Mouse (Mus musculus): Measurements from ENCODE around the gene Gm8229. TPM values are rescaled to one million over a fixed set of nuclear protein-coding genes. Genes with fewer than 3 reads are reported as not detected.
"Not testable (repeated sequence)": the region's sequence is repeated elsewhere in the genome, so short reads cannot be mapped to it uniquely, and the experiment has no call there.

Gene Gm8229
- polyA plus RNA-seq (2015; fragmentation: Nextera tagmentation; extraction: Ambion mirVana): not detected in 2 replicates

GRCm38 (mm10) chr14:44365057-44365456 lies at the start of gene Gm8229:
Gm8229 (plus strand) TSS chr14:44365357.
- H3K4me3 ChIP-seq; ATAC-seq; H3K4me1 ChIP-seq; H3K4me2 ChIP-seq; H3K27me3 ChIP-seq; H3K36me3 ChIP-seq (ENCODE audit: poor library complexity, severe bottlenecking); H3K27ac ChIP-seq; H3K9me3 ChIP-seq (replicated peaks); H3K9ac ChIP-seq: not testable (repeated sequence)
- 93% methylated on average over 4 of the region's 4 CpGs for WGBS

GRCm38 (mm10) chr14:44338484-44338883 lies 26.7 kb upstream of the Gm8229 start, which contains the start of gene Gm5930:
Gm5930 (minus strand) TSS chr14:44338584.
- not testable (repeated sequence) for H3K36me3 ChIP-seq (ENCODE audit: poor library complexity, severe bottlenecking); H3K9me3 ChIP-seq (replicated peaks); ATAC-seq; H3K4me2 ChIP-seq; H3K9ac ChIP-seq; H3K4me3 ChIP-seq; H3K27ac ChIP-seq; H3K4me1 ChIP-seq; H3K27me3 ChIP-seq
- no CpG with 5 or more reads among the region's 2 CpGs for WGBS

GRCm38 (mm10) chr14:44361416-44361815 lies 3.7 kb upstream of the Gm8229 start:
- 27% methylated on average over 2 of the region's 2 CpGs for WGBS
- not testable (repeated sequence) for H3K27ac ChIP-seq; H3K36me3 ChIP-seq (ENCODE audit: poor library complexity, severe bottlenecking); H3K4me2 ChIP-seq; H3K27me3 ChIP-seq; H3K9ac ChIP-seq; H3K4me1 ChIP-seq; ATAC-seq; H3K9me3 ChIP-seq (replicated peaks); H3K4me3 ChIP-seq

GRCm38 (mm10) chr14:44362301-44362700 lies 2.9 kb upstream of the Gm8229 start:
- H3K27me3 ChIP-seq; H3K4me2 ChIP-seq; H3K4me1 ChIP-seq; H3K27ac ChIP-seq; H3K9me3 ChIP-seq (replicated peaks); H3K36me3 ChIP-seq (ENCODE audit: poor library complexity, severe bottlenecking); ATAC-seq; H3K4me3 ChIP-seq; H3K9ac ChIP-seq: not testable (repeated sequence)

- not testable (repeated sequence) for H3K27me3 ChIP-seq, ATAC-seq
- WGBS: 78% methylated on average over 4 of the region's 4 CpGs
These were observed 19.1 kb downstream of the Gm8229 start for GRCm38 (mm10) chr14:44384233-44384632.

GRCm38 (mm10) chr14:44410588-44410987 lies 45.4 kb downstream of the Gm8229 start, which contains the start of gene Gm3371:
Gm3371 (minus strand) TSS chr14:44410688.
- not testable (repeated sequence) for H3K4me3 ChIP-seq; H3K27me3 ChIP-seq; H3K27ac ChIP-seq; H3K9me3 ChIP-seq (replicated peaks); H3K36me3 ChIP-seq (ENCODE audit: poor library complexity, severe bottlenecking); H3K9ac ChIP-seq; ATAC-seq; H3K4me2 ChIP-seq; H3K4me1 ChIP-seq
- no CpG with 5 or more reads among the region's 2 CpGs for WGBS

More at GRCm38 (mm10) chr14:44384233-44384632, 19.1 kb downstream of the Gm8229 start:
- not testable (repeated sequence) for H3K4me3 ChIP-seq; H3K9ac ChIP-seq; H3K27ac ChIP-seq; H3K9me3 ChIP-seq (replicated peaks); H3K4me1 ChIP-seq; H3K4me2 ChIP-seq; H3K36me3 ChIP-seq (ENCODE audit: poor library complexity, severe bottlenecking)

Other genes starting within 250 kb of the Gm8229 start
- not detected in 2 replicates for gene Gm3327, start 241.5 kb upstream of the Gm8229 start, polyA plus RNA-seq (2015; fragmentation: Nextera tagmentation; extraction: Ambion mirVana)
- not detected in 2 replicates for gene Gm8212, start 167.7 kb upstream of the Gm8229 start, polyA plus RNA-seq (2015; fragmentation: Nextera tagmentation; extraction: Ambion mirVana)
- gene 4930503E14Rik, start 152.1 kb upstream of the Gm8229 start, polyA plus RNA-seq (2015; fragmentation: Nextera tagmentation; extraction: Ambion mirVana): not detected in 2 replicates
- not detected in 2 replicates for gene Gm8220, start 79.8 kb upstream of the Gm8229 start, polyA plus RNA-seq (2015; fragmentation: Nextera tagmentation; extraction: Ambion mirVana)
- gene Gm5930, start 26.8 kb upstream of the Gm8229 start, polyA plus RNA-seq (2015; fragmentation: Nextera tagmentation; extraction: Ambion mirVana): not detected in 2 replicates
- not detected in 2 replicates for gene Gm3371, start 45.3 kb downstream of the Gm8229 start, polyA plus RNA-seq (2015; fragmentation: Nextera tagmentation; extraction: Ambion mirVana)
- gene Gm8232, start 68.3 kb downstream of the Gm8229 start, polyA plus RNA-seq (2015; fragmentation: Nextera tagmentation; extraction: Ambion mirVana): not detected in 2 replicates
- not detected in 2 replicates for gene BC061237, start 127.1 kb downstream of the Gm8229 start, polyA plus RNA-seq (2015; fragmentation: Nextera tagmentation; extraction: Ambion mirVana)
- not detected in 2 replicates for gene Gm17093, start 152.9 kb downstream of the Gm8229 start, polyA plus RNA-seq (2015; fragmentation: Nextera tagmentation; extraction: Ambion mirVana)
- gene Gm8247, start 217.8 kb downstream of the Gm8229 start, polyA plus RNA-seq (2015; fragmentation: Nextera tagmentation; extraction: Ambion mirVana): not detected in 2 replicates

Measured in forebrain, embryonic 13.5 days (tissue).